Mouse (Mus musculus): ENCODE data around the gene Orm1. TPM values are rescaled to one million over a fixed set of nuclear protein-coding genes. Genes with fewer than 3 reads are reported as not detected.
A peak's percentile ranks its signal among the peaks of the same experiment; 100 is the strongest.

Gene Orm1
- total RNA-seq (2022) = not detected

DNA sequence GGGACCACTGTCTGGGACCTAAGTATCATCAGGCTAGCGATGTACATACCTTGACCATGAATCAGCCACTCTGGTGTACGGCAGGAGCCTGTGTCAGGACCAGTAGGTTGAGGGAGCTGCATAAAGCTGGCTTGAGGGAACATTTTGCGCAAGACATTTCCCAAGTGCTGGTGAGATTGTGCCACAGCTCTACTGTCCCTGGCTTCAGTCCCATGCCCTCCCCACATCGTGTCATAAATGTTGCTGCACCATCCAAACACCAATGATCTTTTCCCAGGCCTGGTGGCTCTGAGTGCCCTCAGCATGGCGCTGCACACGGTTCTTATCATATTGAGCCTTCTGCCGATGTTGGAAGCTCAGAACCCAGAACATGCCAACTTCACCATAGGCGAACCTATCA is at the start of gene Orm1:
Gene Orm1 (plus strand): TSS at position 266 of the 400 bp plus-strand sequence.
- no peak for DNase-seq (ENCODE audit: low spot score in 2 of 2)

DNA sequence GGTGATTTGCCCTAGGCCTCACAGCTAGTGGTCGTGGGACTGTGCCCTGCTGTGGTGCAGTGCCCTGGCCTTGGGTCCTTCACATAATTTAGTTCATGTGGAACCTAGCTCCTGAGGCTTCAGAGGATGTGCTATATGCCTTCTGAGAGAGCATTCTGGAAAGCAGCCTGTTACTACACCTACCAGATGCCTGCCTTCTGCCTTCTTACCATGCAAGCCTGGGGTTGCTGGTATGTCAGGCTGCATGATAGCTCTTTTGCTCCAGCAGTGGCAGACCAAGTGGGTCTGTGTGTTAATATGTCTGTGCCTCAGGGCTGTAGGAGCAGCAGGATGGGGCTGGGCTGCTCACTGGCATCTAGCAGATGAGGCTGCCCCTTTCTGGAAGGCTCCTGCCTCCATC is 48.7 kb upstream of the Orm1 start:
- peak in 1 of 2 experiments; percentile 19 for DNase-seq (ENCODE audit: low spot score in 2 of 2)

GRCm38 (mm10) chr4:63296263-63296662 is 48.1 kb upstream of the Orm1 start:
- no peak for DNase-seq (ENCODE audit: low spot score in 2 of 2)

DNA sequence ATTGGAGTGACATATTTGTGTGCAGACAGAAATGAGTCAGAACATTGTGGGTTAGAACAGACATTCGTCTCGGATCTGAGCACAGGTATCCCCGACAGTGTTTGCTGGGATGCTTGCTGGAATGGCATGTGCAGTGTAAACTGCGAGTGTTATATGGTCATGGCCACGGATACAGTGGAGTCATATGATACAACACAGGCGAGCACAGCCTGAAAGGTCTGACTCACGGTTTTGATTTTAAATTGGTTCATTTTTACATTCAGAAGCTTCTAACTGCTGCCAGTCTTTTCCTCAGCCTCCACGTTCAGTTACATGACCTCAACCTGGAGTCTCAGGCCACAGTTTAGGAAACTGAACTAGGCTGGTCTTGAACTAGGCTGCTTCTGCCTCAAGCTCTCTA is 47.5 kb upstream of the Orm1 start:
- no peak for DNase-seq (ENCODE audit: low spot score in 2 of 2)

- DNase-seq (ENCODE audit: low spot score in 2 of 2) = no peak
These were observed 46.2 kb upstream of the Orm1 start for GRCm38 (mm10) chr4:63298191-63298590.

- DNase-seq (ENCODE audit: low spot score in 2 of 2) = no peak
These were observed 41.7 kb upstream of the Orm1 start for GRCm38 (mm10) chr4:63302641-63303040.

GRCm38 (mm10) chr4:63307175-63308062 is 36.9 kb upstream of the Orm1 start:
- DNase-seq (ENCODE audit: low spot score in 2 of 2) = peak; percentile 67 to 91

- no peak for DNase-seq (ENCODE audit: low spot score in 2 of 2)
These were observed 36.0 kb upstream of the Orm1 start for GRCm38 (mm10) chr4:63308316-63308715.

DNA sequence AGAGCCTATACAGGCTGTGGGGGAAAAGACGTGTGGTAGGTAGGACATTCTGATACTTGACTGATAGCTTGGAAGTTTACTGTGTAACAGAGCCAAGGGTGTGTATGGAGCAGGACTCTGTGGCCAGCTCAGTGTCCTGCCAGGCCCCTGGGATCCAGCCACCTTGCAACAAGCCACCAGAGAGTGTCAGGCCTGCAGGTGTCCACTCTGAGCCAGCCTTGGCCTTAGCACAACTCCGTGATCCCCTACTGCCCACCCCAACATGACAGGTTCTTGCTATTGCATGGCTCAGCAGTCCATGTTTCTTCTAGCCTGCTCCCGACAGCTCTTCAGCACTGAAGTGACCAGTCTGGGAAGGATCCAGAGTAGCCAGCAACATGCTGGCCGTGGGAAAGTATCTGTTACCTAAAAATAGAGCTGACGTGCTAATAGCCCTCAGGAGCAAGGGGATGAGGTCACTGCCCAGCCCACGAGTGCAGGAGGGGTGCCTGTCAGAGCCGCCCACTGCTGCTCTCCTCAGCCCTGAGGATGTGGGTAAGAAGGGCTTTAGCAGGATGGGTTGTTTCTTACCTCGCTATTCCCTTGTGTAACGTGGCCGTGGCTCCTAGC is 34.0 kb upstream of the Orm1 start:
- DNase-seq (ENCODE audit: low spot score in 2 of 2) = no peak

- DNase-seq (ENCODE audit: low spot score in 2 of 2) = no peak
These were observed 32.9 kb upstream of the Orm1 start for GRCm38 (mm10) chr4:63311426-63311825.

DNA sequence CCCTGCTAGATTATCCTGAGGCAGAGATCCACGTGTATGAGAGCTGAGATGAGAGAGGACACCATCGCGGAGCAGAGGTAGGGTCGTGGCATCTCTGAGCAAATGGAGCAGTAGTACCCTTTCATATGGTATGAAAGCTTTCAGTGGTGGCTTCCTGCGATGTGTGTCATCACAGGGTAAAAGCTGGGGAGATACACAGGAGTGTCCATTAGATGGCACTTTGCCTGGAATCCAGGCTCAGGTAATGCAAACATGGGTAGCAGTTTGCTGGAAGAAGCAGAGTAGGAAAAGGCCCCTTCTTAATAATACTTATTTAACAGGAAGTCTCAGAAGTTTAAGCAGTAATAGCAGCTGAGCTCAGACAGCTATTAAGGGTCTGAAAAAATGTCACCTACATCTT is 30.3 kb upstream of the Orm1 start:
- DNase-seq (ENCODE audit: low spot score in 2 of 2) = no peak

DNA sequence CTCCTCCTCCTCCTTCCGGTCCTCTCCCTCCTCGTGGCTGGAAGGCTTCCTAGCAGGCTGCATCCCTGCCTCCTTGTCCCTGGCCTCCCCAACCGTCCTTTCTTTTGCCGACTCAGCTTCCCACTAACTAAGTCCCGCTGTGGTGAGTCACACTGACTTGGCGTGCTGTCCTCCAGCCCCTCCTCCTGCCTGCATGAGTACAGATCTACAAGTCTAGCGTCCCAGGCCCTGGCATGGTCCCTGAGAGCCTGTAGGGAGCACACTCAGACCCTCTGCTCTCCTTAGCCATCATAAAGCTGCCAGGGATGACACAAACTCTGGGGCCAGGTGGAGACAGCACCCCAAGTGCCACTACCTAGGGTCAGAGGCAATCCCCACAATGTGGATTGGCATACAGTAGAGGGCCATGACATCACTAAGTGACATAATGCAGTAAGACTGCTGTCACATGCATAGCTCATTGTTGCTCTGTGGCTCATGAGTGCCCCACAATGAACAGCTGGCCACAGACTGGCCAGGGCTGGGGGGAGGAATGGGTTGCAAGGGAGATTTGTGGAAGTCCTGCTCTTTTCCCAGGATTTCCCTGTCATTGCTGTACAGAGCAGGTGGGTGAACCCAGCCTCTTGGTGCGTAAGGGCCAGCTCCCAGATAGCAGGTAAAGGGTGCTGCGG is 28.1 kb upstream of the Orm1 start:
- peak in 1 of 2 experiments; percentile 34 for DNase-seq (ENCODE audit: low spot score in 2 of 2)

GRCm38 (mm10) chr4:63319566-63319965 is 24.8 kb upstream of the Orm1 start:
- peak in 1 of 2 experiments; percentile 64 for DNase-seq (ENCODE audit: low spot score in 2 of 2)

DNA sequence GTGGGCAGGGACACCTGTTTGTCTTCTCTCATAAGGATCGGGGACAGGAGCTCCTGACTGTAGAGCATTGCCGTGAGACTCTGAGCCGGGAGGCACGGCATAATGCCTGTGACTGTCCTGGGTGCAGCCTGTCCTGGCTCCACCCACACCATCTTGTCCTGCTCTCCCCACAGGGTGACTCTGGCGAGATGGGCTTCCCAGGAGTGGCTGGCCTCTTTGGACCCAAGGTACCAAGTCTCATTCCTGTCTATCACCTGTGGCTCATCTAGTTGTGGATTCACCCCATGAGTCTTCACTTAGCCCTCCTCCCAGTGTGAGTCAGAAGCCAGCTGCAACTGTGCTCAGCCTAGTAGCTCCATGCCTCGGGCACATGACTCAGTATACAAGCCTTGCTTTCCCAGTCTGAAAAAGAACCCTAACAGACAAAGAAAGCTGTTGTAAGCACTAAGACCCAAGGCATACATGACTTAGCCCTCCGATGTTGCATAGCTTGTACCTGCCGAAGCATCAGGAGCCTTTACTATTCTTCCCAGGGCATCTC is 21.0 kb upstream of the Orm1 start:
- no peak for DNase-seq (ENCODE audit: low spot score in 2 of 2)

GRCm38 (mm10) chr4:63333403-63333802 is 11.0 kb upstream of the Orm1 start:
- DNase-seq (ENCODE audit: low spot score in 2 of 2) = no peak

- DNase-seq (ENCODE audit: low spot score in 2 of 2) = no peak
These were observed 5.8 kb upstream of the Orm1 start for GRCm38 (mm10) chr4:63338414-63339076.

GRCm38 (mm10) chr4:63342491-63342890 is 1.9 kb upstream of the Orm1 start:
- DNase-seq (ENCODE audit: low spot score in 2 of 2) = no peak

DNA sequence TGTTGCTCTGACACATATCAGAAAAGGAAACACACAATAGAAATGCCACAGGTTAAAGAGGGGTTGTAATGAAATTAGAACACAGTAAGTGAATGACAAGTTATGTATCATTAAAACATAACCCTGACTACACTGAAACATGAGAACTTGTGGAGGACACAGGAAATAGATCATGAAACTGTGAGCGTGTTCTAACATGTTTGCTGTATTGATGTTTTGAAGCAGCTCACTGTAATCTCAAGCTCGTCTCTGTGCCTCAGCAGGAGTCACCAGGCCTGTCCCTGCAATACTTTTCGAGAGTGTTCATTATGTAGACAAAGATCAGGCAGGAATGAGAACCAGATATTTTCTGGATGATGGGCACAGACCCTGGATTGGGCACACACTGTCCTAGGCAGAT is 752 bp upstream of the Orm1 start:
- no peak for DNase-seq (ENCODE audit: low spot score in 2 of 2)

DNA sequence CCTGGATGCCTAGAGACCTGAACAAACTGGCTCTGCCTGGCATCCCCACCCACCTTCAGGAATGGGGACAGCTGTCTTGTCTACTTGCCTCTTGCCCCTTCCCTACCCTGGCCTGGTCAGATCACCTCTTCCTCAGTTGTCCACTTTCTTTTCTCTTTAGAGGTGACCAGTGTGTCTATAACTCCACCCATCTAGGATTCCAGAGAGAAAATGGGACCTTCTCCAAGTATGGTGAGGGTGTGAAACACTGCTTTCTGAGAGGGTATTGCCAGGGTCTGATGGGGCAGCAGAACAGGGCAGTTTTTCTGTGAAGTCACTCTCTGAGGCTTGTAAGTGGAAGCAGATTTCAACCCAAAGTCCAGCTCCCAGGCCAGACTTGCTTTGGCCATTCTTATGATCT is 901 bp downstream of the Orm1 start:
- DNase-seq (ENCODE audit: low spot score in 2 of 2) = no peak

GRCm38 (mm10) chr4:63346659-63347058 is 2.3 kb downstream of the Orm1 start:
- no peak for DNase-seq (ENCODE audit: low spot score in 2 of 2)

GRCm38 (mm10) chr4:63348524-63348923 is 4.2 kb downstream of the Orm1 start:
- no peak for DNase-seq (ENCODE audit: low spot score in 2 of 2)
